Mouse (Mus musculus) frontal cortex, adult 2 months (tissue): ENCODE measurements around the gene Rhox4a. TPM values are rescaled to one million over a fixed set of nuclear protein-coding genes. Genes with fewer than 3 reads are reported as not detected.
"Not testable (repeated sequence)": the region's sequence is repeated elsewhere in the genome, so short reads cannot be mapped to it uniquely, and the experiment has no call there.

Source experiments
- DNase-seq, 2 experiments: peaks; one replicate each; pipeline ENCODE4 v3.0.0; 2022; ENCODE audit warnings: low spot score in 1 of 2; ENCODE audit errors: extremely low spot score in 1 of 2
- polyA plus RNA-seq: library from polyadenylated mRNA; depleted of rRNA; stranded (reverse); fragments of >200 nt; gene quantifications from 2 replicates; pipeline ENCODE4 v1.2.3, GENCODE M21; 2012; rRNA removed

Rhox4a gene
- not detected in 2 replicates for polyA plus RNA-seq

DNA sequence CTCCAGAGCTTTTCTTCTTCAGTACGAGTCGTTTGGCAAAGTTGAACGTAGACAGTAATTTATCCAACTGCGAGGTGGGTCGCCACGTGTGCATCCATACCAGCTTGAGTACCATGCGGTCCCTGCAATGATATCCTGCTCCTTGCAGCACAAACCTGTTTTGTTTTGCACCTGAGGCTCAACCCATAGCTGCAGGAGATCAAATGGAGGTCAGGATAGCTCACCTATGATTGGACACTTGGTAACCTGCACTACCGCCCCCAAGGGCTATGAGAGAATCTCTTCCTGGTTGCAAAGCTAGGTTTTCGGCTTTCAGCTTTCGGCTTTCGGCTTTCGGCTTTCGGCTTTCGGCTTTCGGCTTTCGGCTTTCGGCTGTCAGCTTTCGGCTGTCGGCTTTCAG is at the start of gene Rhox4a:
Gene Rhox4a, plus strand, starts transcription at position 301 of the 400 bp plus-strand sequence.
- not testable (repeated sequence) for DNase-seq

DNA sequence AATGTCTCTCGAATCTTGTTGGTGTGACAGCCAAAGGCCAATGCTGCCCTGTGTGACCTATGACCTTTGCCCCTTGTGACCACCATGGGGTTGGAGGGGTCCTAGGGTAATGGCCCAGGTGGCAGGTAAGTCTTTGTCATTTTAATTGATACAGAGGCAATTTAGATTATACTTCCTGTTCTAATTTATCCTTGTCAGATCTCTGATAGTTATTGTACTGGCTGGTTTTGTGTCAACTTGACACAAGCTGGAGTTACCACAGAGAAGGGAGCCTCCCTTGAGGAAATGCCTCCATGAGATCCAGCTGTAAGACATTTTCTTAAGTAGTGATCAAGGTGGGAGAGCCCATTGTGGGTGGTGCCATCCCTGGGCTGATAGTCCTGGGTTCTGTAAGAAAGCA is 43.0 kb upstream of the Rhox4a start, which contains the start of gene Rhox1:
Gene Rhox1, minus strand, starts transcription at position 101 of the 400 bp plus-strand sequence.
- DNase-seq: not testable (repeated sequence)

DNA sequence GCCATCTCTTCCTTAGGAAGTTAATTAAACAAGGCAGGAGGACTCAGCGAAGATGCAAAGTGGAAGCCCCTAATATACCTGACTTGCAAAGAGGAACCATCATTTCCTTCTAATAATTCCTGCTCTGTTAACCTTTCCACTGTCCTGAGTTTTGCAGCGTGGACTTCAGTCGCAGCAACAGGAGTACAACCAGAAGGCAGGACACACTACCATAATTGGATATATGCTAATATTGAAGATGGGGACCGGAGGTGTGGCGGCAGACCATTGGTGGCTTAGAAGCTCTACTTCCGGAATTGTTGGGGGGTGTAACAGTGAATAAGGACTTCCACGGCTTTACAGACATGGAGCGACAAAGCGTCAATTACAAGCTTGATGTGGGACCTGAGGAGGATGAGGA is 20.5 kb upstream of the Rhox4a start, which contains the start of gene Rhox2a:
Gene Rhox2a, plus strand, starts transcription at position 301 of the 400 bp plus-strand sequence.
- not testable (repeated sequence) for DNase-seq

- not testable (repeated sequence) for DNase-seq
Observed at GRCm38 (mm10) chrX:37249619-37250018, 15.5 kb upstream of the Rhox4a start, which contains the start of gene Rhox3a. Rhox3a (plus strand) TSS chrX:37249919.

Other genes starting within 250 kb of the Rhox4a start
- 0.06 TPM in 1 of 2 replicates, not detected in the other for gene Sowahd, start 216.5 kb upstream of the Rhox4a start, polyA plus RNA-seq
- gene Rpl39, start 179.9 kb upstream of the Rhox4a start, polyA plus RNA-seq: 236 and 294 TPM in 2 replicates
- gene Upf3b, start 155.0 kb upstream of the Rhox4a start, polyA plus RNA-seq: 32.8 and 35.0 TPM in 2 replicates
- 5.8 and 6.6 TPM in 2 replicates for gene Nkap, start 138.5 kb upstream of the Rhox4a start, polyA plus RNA-seq
- not detected in 2 replicates for gene Akap14, start 96.5 kb upstream of the Rhox4a start, polyA plus RNA-seq
- gene Ndufa1, start 74.2 kb upstream of the Rhox4a start, polyA plus RNA-seq: 579 and 627 TPM in 2 replicates
- gene Rnf113a1, start 74.1 kb upstream of the Rhox4a start, polyA plus RNA-seq: 7.4 and 8.2 TPM in 2 replicates
- 0.13 TPM in 1 of 2 replicates, not detected in the other for gene Gm9, start 54.3 kb upstream of the Rhox4a start, polyA plus RNA-seq
- gene Rhox1, start 43.1 kb upstream of the Rhox4a start, polyA plus RNA-seq: not detected in 2 replicates
- not detected in 2 replicates for gene Rhox2a, start 20.4 kb upstream of the Rhox4a start, polyA plus RNA-seq
- gene Rhox3a, start 15.4 kb upstream of the Rhox4a start, polyA plus RNA-seq: not detected in 2 replicates
- gene Rhox3a2, start 114.7 kb downstream of the Rhox4a start, polyA plus RNA-seq: not detected in 2 replicates
- not detected in 2 replicates for gene Rhox4a2, start 125.5 kb downstream of the Rhox4a start, polyA plus RNA-seq
- not detected in 2 replicates for gene Rhox2b, start 146.7 kb downstream of the Rhox4a start, polyA plus RNA-seq
- gene Rhox4b, start 167.2 kb downstream of the Rhox4a start, polyA plus RNA-seq: not detected in 2 replicates
- not detected in 2 replicates for gene Rhox2c, start 188.3 kb downstream of the Rhox4a start, polyA plus RNA-seq
- not detected in 2 replicates for gene Rhox3c, start 193.2 kb downstream of the Rhox4a start, polyA plus RNA-seq
- not detected in 2 replicates for gene Rhox4c, start 215.0 kb downstream of the Rhox4a start, polyA plus RNA-seq
- gene Rhox2d, start 228.1 kb downstream of the Rhox4a start, polyA plus RNA-seq: not detected in 2 replicates
- gene Rhox4d, start 249.0 kb downstream of the Rhox4a start, polyA plus RNA-seq: not detected in 2 replicates